Mouse (Mus musculus) gastrocnemius, postnatal 25 days (tissue): ENCODE results near the gene Dlg4. TPM values are rescaled to one million over a fixed set of nuclear protein-coding genes. Genes with fewer than 3 reads are reported as not detected.
A peak's percentile ranks its signal among the peaks of the same experiment; 100 is the strongest.

Experiments used
- DNase-seq: peaks from one replicate; pipeline ENCODE4 v3.0.0; 2022
- long read RNA-seq, 2 experiments: library from polyadenylated mRNA; stranded (forward); transcript quantifications; one replicate each; pipeline ENCODE4 v2.0.0; 2021
- total RNA-seq, 2 experiments: library from RNA; stranded (reverse); gene quantifications; 1 replicate in 1 of 2; 2 replicates in 1 of 2; pipeline ENCODE4 v1.2.3; 2021

Dlg4 gene
- total RNA-seq, result 1 to 10 TPM; 5.6 to 6.9 TPM
- long read RNA-seq, experiment 1, partial matches to known transcripts, result 1 of 5 reads
- long read RNA-seq, experiment 1, other reads (novel, unspliced or antisense), result 4 of 5 reads
- long read RNA-seq, experiment 2, partial matches to known transcripts, result 0 of 4 reads
- long read RNA-seq, experiment 2, other reads (novel, unspliced or antisense), result 3 of 4 reads

GRCm38 (mm10) chr11:70016669-70017068 lies at the start of gene Dlg4:
Dlg4 (plus strand) TSS chr11:70016942.
- DNase-seq, result no peak

DNA sequence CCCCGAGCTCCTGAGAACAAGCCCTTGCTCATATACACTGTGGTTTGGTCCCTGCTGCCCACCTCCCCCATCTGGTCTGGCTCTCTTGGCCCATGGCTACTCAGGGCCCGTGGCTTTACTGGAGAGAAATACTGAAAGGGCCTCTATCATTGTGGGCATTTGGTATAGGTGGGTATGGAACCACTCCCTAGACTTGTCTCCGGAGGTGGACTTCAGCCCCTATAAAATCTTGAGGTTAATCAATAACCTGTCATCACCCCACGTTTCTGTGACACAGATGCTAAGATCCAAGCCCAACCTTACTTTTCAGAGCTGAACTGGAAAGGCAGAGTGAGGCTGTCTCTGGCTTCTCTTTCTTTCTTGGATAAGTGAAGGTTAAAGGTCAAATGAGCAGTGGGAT lies 47.9 kb upstream of the Dlg4 start:
- no peak for DNase-seq

DNA sequence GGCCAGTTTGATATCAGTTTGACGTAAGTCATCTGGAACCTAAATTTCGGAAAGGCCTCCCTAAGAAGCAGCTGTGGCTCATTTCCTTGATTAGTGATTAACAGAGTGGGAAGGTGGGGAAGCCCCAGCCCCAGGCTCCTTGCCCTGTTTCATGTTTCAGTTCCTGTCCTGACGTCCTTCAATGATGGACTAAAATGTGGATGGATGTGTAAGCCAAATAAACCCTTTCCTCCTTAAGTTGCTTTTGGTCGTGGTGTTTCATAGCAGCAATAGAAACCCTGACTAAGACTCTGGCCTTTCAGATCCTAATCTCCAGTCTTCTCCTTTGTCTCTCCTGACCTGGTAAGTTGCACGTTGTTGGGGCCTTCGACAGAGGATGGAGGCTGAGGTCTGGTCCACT lies 46.5 kb upstream of the Dlg4 start:
- no peak for DNase-seq

GRCm38 (mm10) chr11:69970775-69971174 lies 46.0 kb upstream of the Dlg4 start:
- no peak for DNase-seq

GRCm38 (mm10) chr11:69974907-69975306 lies 41.8 kb upstream of the Dlg4 start:
- DNase-seq, result no peak

- no peak for DNase-seq
These were observed 40.5 kb upstream of the Dlg4 start for GRCm38 (mm10) chr11:69976271-69976670.

- no peak for DNase-seq
These were observed 36.9 kb upstream of the Dlg4 start for GRCm38 (mm10) chr11:69979827-69980195.

DNA sequence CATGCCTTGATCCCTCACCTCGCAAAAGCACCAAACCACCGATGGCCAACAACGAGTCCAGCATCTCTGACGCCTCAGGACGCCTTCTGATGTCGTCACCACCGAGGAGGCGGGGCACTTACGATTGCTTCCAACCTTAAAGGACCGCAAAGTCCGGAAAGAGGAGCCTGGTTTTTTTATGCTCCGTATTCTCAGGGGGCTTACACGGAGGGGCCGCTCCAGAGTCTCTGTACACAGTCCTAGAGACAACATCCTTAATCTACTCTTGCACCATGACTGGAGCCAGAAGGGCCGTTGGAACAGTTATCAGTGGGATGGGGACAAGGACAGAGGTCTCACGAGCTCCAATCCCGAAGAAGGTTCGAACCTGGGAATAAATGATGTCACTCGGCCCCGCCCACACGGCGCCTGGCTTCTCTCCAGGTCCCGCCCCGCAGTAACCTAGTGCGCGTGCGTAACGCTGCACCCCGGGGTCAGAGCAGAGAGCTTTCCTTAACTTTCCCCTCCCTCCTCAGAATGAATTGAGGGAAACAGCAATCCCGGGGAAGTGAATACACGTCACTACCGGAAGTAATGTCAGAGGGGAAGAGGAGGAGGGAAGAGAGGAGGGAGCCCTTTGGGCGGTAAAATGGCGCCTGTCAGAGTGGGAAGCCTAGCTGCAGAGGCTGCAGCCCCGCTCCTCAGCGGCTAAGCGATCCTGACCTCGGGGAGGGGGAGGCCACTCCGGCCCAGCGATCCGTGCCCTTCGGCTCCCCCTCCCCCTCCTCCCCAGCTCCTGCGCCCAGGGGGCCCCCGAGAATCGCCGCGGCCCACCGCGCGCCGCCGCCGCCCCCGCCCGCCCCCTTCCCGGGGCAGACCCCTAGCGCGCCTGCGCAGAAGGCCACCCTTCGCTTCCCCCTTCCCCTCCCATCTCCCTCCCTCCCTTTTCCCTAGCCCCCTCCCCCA lies 36.3 kb upstream of the Dlg4 start:
- DNase-seq, result peak; percentile 97

DNA sequence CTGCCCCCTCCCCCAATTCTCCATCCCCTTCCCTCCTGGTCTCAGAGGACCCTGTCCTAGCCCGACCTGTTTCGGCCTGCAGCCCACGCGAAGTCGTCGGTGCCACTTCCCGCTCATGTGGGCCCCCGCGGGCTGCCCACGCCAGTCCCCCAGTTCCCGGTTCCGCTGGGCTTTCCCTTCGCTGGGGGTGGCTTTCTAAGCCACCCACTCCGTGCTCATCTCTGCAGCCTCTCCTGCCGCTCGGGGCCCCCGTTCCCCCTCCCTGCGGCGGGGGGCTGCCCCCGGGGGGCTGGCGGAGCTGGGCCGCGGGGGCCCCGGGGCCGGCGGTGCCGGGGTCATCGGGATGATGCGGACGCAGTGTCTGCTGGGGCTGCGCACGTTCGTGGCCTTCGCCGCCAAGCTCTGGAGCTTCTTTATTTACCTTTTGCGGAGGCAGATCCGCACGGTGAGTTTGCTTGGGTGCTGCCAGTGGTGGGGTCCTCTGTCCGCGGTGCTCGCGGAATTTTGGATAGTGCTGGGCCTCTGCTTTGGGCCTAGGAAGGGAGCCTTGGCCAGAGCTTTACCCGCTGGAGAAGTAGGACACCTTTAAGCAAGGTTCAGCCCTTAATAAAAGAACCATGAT lies 35.5 kb upstream of the Dlg4 start, which contains the start of gene Ctdnep1:
Ctdnep1 (plus strand) TSS at position 16 of the 622 bp plus-strand sequence.
- no peak for DNase-seq

DNA sequence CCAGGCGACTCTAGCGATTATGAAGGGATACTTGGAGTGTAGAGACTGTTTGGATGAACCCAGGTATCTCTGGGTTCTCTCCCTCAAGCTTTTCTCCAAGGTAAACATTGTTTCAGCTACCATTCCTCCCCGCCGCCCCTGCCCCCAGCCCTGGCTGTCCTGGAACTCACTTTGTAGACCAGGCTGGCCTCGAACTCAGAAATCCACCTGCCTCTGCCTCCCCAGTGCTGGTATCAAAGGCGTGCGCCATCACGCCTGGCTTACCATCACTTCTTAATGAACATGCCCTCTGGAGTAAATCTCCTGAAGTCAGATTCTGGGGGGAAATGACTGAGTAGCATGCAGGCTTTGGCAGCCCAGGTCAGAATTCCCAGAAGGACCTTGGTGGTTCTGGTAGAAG lies 34.5 kb upstream of the Dlg4 start, which contains the start of gene Elp5:
Elp5 (minus strand) TSS at position 293 of the 400 bp plus-strand sequence.
- no peak for DNase-seq

DNA sequence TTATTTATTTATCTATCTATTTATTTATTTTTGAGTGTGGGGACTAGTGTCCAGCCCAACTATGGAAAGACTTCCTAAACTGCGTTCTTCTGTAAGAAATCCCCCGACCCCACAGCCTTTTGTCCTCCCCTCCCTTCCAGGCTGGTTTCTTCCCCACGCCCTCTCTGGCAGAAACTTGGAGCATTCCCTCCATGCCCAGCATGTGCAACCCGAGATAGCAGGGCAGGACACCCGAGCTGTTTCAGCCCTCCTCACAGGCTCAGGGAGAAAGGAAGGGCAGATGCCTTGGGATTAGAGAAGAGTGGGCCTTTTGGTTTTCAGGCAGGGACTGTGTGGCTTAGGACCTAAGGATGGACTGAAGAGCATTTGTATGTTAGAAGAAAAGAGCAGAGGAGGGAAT lies 33.9 kb upstream of the Dlg4 start:
- DNase-seq, result peak; percentile 74

DNA sequence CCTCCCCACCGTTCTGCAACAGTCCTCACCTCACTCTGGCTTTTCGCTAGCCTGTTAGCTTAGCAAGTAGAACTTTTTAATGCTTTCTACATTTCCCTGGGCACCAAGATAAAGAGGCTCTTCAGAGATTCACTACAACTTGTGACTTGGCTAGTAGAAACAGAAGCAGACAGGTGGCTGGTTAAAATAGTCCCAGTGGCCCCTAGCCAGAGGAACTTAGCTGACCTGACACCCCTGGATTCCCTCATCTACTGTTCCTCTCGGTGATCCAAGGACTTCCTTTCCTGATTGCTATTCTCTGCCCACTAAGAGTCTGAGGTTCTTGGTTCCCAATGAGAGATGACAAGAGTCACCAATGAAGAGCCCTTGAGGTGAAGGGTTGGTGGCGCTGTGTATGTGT lies 33.4 kb upstream of the Dlg4 start:
- peak; percentile 71 for DNase-seq

GRCm38 (mm10) chr11:69984431-69984830 lies 32.3 kb upstream of the Dlg4 start:
- no peak for DNase-seq

GRCm38 (mm10) chr11:69989949-69990348 lies 26.8 kb upstream of the Dlg4 start:
- DNase-seq, result no peak

- peak; percentile 95 for DNase-seq
These were observed 25.7 kb upstream of the Dlg4 start, which contains the start of gene Gabarap for GRCm38 (mm10) chr11:69990850-69991691. Gabarap (plus strand) TSS chr11:69991143.

- no peak for DNase-seq
These were observed 25.0 kb upstream of the Dlg4 start for GRCm38 (mm10) chr11:69991711-69992110.

- no peak for DNase-seq
These were observed 24.3 kb upstream of the Dlg4 start for GRCm38 (mm10) chr11:69992396-69992795.

DNA sequence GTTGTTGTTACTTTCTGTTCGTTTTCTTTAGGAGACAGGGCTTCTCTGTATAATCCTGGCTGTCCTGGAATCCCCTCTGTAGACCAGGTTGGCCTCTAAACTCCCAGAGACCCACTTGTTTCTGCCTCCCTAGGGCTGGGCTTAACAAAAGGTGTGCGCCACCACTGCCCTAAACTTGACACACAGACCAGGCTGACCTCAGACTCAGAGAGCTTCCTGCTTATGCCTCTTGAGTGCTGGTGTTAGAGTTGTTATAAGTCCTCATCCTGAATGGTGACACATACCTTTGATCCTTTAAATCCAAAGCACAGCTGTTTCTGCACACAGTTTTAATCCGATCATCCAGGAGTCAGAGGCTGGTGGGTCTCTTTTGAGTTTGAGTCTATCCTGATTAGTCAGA lies 23.8 kb upstream of the Dlg4 start:
- DNase-seq, result no peak

GRCm38 (mm10) chr11:69994401-69995090 lies 22.2 kb upstream of the Dlg4 start:
- no peak for DNase-seq

GRCm38 (mm10) chr11:69995391-69995960 lies 21.3 kb upstream of the Dlg4 start, which contains the start of gene Phf23:
Phf23 (plus strand) TSS chr11:69995777.
- DNase-seq, result peak; percentile 99
